Mouse (Mus musculus): ENCODE results near the gene Rreb1.

DNA sequence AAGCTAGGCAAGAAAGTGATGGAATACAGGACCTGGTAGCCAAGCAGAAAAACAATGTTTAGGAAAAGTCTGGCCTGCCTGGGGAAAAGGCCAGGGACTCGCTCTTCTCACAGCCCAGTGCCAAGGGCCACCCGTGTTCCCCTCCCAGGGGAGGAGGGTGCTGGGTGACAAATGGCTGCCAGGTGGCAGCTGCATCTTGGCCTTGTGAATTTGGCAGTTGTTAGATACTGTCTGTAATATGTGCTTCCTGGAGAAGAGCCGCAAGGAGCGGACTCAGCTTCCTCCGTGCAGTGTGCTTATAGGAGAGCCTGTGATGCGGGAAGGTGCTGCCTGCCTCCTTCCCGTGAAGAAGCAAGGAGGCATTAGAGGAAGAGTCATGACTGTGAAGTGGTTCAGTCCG, 104.3 kb downstream of the Rreb1 start:
- TF ChIP-seq CTCF (IDR thresholded peaks at IDR 0.05; ENCODE audit: low read depth) (no peak), EP300 (IDR thresholded peaks at IDR 0.05; ENCODE audit: low read depth) (no peak)

All from heart, postnatal 0 days (tissue).